Mouse (Mus musculus) erythroblast, embryonic 14.5 days (primary cell): Measurements from ENCODE around the gene Nmnat1. TPM values are rescaled to one million over a fixed set of nuclear protein-coding genes. Genes with fewer than 3 reads are reported as not detected.
"Not testable (repeated sequence)": the region's sequence is repeated elsewhere in the genome, so short reads cannot be mapped to it uniquely, and the experiment has no call there.

Experiments used
- H3K27me3 ChIP-seq: 2 replicates; pipeline ENCODE4 v1.6.1; 2012; ENCODE audit warnings: inconsistent platforms; ENCODE audit not compliant: control insufficient read depth
- H3K36me3 ChIP-seq: 2 replicates; pipeline ENCODE4 v1.6.1; 2012; ENCODE audit warnings: mild to moderate bottlenecking, inconsistent platforms; ENCODE audit not compliant: control insufficient read depth
- H3K4me1 ChIP-seq: 2 replicates; pipeline ENCODE4 v1.6.1; 2012; ENCODE audit warnings: inconsistent platforms; ENCODE audit not compliant: control insufficient read depth
- H3K4me3 ChIP-seq: replicated peaks from 2 replicates; pipeline ENCODE3; 2012; ENCODE audit warnings: moderate library complexity, mild to moderate bottlenecking, inconsistent platforms
- H3K9me3 ChIP-seq: 2 replicates; pipeline ENCODE4 v1.6.1; 2012; ENCODE audit warnings: low read length, inconsistent platforms, mixed read lengths; ENCODE audit not compliant: control insufficient read depth
- GATA1 ChIP-seq: IDR thresholded peaks from 2 replicates; pipeline ENCODE4 v1.6.1; 2012; ENCODE audit warnings: low read length, inconsistent platforms, mixed read lengths
- TAL1 ChIP-seq: IDR thresholded peaks from 3 replicates; pipeline ENCODE4 v1.6.1; 2012; ENCODE audit warnings: low read length, inconsistent platforms, mixed read lengths
- polyA plus RNA-seq: library from polyadenylated mRNA; stranded (reverse); fragments of >175 nt; gene quantifications from 2 replicates; pipeline ENCODE4 v1.2.3, GENCODE M21; 2012

Gene Nmnat1
- polyA plus RNA-seq, 1 experiment: 0.17 TPM

DNA sequence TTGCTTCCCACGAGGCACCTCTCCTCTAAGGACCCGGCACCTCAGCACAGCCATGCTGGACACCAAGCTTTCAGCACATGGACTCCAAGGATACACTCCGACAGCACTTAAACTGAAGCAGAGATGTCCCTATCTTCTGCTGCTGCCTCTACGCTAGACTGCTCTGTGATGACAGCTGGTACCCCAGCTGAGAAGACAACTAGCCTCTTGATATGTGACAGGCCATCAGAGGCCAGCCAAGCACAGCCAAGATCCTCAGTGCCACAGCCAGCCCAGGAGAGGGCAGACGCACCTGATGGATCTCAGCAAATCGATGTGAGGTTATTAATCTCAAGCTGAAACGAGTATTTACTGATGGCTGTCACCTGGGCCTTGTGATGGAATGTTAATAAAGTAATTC is 9.9 kb downstream of the Nmnat1 start:
- TF ChIP-seq TAL1: no peak
- TF ChIP-seq GATA1: no peak
- peaks cover 15% of the 10 kb centered on the region for H3K36me3 ChIP-seq
- H3K9me3 ChIP-seq: no peaks in the 10 kb centered on the region

DNA sequence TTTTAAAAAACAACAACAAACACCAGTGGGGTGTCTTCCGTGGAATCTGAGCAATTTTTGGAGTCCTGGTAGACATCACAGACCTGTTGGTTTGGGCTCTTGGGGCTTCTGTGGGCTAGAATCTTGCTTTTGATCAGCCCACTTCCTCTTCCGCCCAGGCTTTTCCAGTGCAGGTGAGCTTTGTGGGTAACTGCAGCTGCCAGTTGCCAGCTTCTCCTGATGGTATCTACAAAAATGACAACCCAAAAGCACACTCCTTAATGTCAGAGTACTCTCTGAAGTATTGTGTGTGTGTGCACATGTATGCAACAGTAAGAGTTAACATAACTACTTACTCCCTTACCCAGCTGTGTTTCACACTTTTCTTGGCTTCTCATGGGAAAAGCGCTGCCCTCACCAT is 15.4 kb downstream of the Nmnat1 start:
- Histone ChIP-seq H3K4me1 (no peaks in the 10 kb centered on the region), H3K27me3 (no peaks in the 10 kb centered on the region), H3K4me3 (no peak overlapping the region), H3K36me3 (peaks cover 23% of the 10 kb centered on the region), H3K9me3 (no peaks in the 10 kb centered on the region)
- TF ChIP-seq GATA1: no peak
- TF ChIP-seq TAL1: no peak

More for the DNA sequence above, 9.9 kb downstream of the Nmnat1 start:
- no peak overlapping the region for H3K4me3 ChIP-seq
- H3K27me3 ChIP-seq: no peaks in the 10 kb centered on the region
- H3K4me1 ChIP-seq: no peaks in the 10 kb centered on the region

DNA sequence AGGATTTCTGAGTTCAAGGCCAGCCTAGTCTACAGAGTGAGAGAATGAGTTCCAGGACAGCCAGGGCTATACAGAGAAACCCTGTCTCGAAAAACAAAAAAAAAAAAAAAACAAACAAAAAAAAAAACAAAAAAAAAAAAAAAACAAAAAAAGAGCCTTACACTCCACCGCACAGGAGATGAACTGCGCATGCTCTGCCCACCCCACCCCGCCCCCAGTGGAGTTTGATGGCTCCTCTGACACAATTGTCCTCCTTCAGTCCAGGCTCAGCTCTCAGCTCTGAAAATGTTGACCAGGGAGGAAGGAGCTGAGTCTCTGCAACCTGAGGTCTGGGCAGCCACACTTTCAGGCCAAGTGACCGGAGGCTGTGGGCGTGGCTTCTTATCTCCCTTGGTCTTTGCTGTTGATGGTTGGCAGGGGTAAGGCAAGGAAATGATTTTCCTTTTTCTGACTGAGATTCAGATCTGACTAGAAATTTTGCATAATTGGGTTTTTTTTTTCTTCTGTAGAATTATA is 21.5 kb downstream of the Nmnat1 start:
- Histone ChIP-seq H3K9me3 (no peaks in the 10 kb centered on the region), H3K4me3 (no peak overlapping the region), H3K36me3 (peaks cover 5% of the 10 kb centered on the region; the same call in 1 of the 2 replicates), H3K4me1 (peaks cover 1% of the 10 kb centered on the region; the same call in 1 of the 2 replicates), H3K27me3 (no peaks in the 10 kb centered on the region)
- TF ChIP-seq GATA1: no peak
- TF ChIP-seq TAL1: no peak

DNA sequence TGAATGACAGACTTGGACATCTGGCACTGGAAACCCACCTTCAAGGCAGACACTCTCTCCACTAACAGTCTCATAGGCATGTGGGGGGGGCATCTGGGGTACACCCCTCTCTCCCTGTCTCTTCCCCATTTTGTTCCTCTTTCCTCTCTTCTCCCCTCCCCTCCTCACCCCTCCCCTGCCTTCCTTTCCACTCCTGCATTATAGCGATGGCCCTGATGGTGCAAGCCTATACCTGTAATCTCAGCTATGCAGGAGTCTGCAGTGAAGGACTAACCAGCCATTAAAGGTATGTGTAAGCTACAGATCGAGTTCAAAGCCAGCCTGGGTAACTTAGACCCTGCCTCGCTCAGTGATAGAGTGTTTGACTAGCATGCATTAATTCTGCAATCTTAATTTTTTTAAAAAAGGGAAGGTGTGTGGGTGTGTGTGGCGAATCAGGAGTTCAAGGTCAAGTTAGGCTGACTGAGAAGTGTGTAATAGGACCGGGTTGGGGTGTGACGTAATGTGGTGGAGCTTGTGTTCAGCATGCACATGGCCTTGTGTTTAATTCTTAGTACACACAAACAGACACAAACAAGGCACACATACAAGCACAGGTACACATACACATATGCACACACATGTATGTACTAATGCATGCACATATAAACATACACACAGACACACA is 22.6 kb downstream of the Nmnat1 start:
- TF ChIP-seq TAL1: no peak
- TF ChIP-seq GATA1: no peak
- peaks cover 1% of the 10 kb centered on the region; the same call in 1 of the 2 replicates for H3K4me1 ChIP-seq
- no peaks in the 10 kb centered on the region for H3K36me3 ChIP-seq
- H3K4me3 ChIP-seq: no peak overlapping the region
- no peaks in the 10 kb centered on the region for H3K9me3 ChIP-seq
- no peaks in the 10 kb centered on the region for H3K27me3 ChIP-seq

DNA sequence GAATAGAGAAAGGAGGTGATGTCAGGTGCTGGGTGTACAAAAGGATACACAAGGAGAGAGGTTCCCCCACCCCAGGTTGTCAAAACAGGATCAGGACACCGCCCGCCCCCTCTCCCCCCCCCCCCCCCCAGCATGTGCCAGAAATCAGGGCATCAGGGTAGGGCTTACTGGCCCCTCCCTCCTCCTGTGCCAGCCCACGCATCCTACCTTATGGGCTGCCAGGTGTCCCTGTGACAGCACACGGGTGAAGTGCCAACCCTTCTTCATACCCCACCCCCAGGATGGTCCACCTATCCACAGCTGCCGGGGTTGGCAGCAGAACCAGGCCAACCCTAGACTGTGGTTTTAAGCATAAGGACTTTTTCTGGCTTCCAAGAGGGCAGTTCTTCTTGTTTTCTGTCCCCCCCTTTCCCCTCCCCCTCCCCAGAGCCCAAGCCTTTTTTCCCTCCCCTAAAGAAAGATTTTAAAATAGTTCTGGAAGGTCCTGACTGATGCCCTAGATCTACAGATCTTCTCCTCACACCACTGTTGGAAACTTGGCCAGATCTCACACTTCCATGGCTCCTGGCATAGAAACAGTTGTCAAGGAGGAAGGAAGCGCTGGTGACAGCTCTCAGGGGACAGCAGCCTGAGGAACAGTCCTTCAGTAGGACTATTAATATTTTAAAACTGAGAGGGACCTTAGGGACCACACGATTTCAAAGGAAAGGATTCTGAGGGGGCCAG is 23.3 kb downstream of the Nmnat1 start:
- TF ChIP-seq TAL1 (no peak), GATA1 (no peak)
- peaks cover 1% of the 10 kb centered on the region; the same call in 1 of the 2 replicates for H3K4me1 ChIP-seq
- H3K27me3 ChIP-seq: no peaks in the 10 kb centered on the region
- no peaks in the 10 kb centered on the region for H3K9me3 ChIP-seq
- H3K4me3 ChIP-seq: no peak overlapping the region
- H3K36me3 ChIP-seq: no peaks in the 10 kb centered on the region

DNA sequence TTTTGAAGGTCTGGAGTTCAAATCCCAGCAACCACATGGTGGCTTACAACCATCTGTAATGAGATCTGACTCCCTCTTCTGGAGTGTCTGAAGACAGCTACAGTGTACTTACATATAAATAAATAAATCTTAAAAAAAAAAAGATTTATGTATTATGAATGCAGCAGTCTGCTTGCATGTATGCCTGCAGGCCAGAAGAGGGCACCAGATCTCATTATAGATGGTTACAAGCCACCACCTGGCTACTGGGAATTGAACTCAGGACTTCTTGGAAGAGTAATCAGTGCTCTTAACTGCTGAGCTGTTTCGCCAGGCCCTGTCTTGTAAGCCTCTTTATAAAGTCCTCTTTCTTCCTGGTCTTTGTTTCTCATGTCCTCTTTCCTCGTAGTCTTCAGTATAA is 24.5 kb downstream of the Nmnat1 start:
- H3K36me3 ChIP-seq, H3K4me3 ChIP-seq, H3K4me1 ChIP-seq, H3K9me3 ChIP-seq, H3K27me3 ChIP-seq: not testable (repeated sequence)

DNA sequence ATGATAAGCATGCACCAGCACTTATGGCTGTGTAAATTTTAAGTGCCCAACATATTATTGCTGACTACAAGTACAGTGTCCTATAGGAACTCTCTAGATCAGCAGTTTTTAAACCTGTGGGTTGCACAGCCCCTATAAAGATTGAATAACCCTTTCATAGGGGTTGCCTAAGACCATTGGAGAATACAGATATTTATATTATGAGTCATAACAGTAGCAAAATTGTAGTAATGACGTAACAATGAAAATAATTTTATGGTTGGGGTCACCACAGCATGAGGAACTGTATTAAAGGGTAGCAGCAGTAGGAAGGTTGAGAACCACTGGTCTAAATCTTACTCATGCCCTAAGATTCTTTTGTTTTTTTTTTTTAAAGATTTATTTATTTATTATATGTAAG is 25.6 kb downstream of the Nmnat1 start:
- Histone ChIP-seq H3K4me3 (no peak overlapping the region), H3K27me3 (no peaks in the 10 kb centered on the region), H3K36me3 (no peaks in the 10 kb centered on the region), H3K4me1 (peaks cover 1% of the 10 kb centered on the region; the same call in 1 of the 2 replicates), H3K9me3 (no peaks in the 10 kb centered on the region)
- no peak for TF ChIP-seq TAL1
- TF ChIP-seq GATA1: no peak

DNA sequence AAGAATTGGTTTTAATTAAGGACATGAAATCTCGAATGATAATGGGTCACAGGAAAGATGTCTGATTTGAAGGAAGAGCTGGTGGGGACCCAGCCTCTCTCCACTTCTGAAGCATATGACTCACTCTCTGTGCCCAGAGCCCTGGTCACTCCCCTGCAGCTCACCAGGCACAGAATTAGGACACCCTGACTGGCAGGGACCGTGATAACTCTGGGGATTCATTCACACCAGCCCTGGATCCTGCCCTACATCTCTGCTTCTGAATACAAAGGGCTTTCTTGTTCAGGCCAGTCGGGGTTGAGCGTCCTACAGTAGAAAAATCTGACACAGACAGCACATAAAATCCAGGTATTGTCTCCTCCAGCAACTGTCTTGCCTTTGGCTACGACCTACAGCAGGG is 26.5 kb downstream of the Nmnat1 start:
- Histone ChIP-seq H3K4me3 (no peak overlapping the region), H3K36me3 (no peaks in the 10 kb centered on the region), H3K9me3 (no peaks in the 10 kb centered on the region), H3K27me3 (no peaks in the 10 kb centered on the region), H3K4me1 (peaks cover under 1% of the 10 kb centered on the region; the same call in 1 of the 2 replicates)
- TF ChIP-seq TAL1: no peak
- no peak for TF ChIP-seq GATA1

DNA sequence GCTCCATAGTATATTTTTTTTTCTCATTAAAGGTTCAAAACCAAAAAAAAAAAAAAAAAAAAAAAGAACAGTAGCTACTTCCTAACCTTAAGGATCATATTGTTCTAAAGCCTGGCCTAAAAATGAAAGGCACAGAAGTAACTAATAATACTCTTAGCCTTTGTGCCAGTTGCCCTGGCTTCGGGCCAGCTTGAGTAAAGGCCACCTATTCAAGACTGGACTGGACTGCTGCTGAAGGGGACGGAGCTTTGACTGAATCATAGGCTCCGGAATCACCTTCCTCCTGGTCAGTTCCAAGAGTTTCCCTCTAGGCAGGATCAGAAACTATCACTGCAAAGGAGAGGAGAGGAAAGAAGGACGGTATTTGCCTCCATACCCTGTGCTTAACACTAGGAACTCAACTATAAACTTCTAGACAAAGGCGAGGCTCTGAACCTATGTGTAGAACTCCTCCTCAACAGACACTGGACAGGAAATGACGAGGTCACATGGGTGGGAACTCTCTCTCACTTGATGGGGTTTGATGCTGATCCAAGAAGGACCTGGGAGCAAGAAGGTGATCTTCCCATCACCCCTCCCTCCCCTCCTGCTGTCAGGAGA is 27.1 kb downstream of the Nmnat1 start:
- Histone ChIP-seq H3K27me3 (no peaks in the 10 kb centered on the region), H3K4me1 (no peaks in the 10 kb centered on the region), H3K9me3 (no peaks in the 10 kb centered on the region), H3K4me3 (no peak overlapping the region), H3K36me3 (no peaks in the 10 kb centered on the region)
- TF ChIP-seq GATA1 (no peak), TAL1 (no peak)

DNA sequence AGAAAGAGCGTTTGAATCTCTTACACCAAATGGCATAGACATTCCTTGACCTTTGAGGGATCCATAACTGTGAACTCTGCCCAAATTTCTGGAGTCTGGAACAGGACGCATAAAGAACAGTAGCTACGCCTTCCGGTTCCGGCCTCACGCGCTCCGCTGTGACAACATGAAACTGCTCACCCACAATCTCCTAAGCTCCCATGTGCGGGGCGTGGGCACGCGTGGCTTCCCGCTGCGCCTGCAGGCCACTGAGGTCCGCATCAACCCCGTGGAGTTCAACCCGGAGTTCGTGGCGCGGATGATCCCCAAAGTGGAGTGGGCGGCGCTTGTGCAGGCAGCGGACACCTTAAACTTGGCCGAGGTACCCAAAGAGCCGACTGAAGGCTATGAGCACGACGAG is 27.8 kb downstream of the Nmnat1 start:
- not testable (repeated sequence) for H3K9me3 ChIP-seq, H3K27me3 ChIP-seq, H3K4me3 ChIP-seq, H3K4me1 ChIP-seq, H3K36me3 ChIP-seq
